Mouse (Mus musculus) liver, adult 2 months (tissue): ENCODE measurements around the gene Mill2.

ENCODE experiments used
- CTCF ChIP-seq: fragments of 200-500 bp; IDR thresholded peaks from 2 replicates; pipeline ENCODE4 v1.5.1; 2011; ENCODE audit warnings: low read depth, low read length, control low read depth
- POLR2A ChIP-seq: fragments of 200-500 bp; IDR thresholded peaks from 2 replicates; pipeline ENCODE4 v1.6.1; 2011; ENCODE audit warnings: low read length, control low read depth; ENCODE audit not compliant: insufficient read depth; ENCODE audit errors: extremely low read depth

DNA sequence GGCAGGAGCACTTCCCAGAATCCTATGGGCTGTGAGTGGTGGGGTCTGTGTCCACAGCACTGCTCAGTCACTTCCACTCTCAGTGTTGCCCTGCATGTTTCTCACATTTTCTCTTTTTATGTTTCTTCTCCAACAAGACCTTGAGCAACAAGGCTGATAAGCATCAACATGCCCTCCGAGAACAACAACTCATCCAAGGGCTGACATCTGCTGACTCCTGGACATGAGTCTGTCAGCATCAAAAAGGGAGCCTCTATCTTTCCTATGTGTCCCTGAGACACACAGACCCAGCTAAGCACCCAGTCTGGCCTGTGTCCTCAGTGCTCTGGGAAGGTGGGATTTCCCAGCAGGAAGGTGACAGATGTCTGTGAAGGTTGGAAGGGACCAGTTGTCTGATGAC is 41.3 kb upstream of the Mill2 start, which contains the start of gene Psg19:
- no peak for TF ChIP-seq CTCF
- no peak for TF ChIP-seq POLR2A
